Mouse (Mus musculus) midbrain, embryonic 14.5 days (tissue): ENCODE data around the gene Opa1. TPM values are rescaled to one million over a fixed set of nuclear protein-coding genes. Genes with fewer than 3 reads are reported as not detected.

ENCODE experiments used
- ATAC-seq: fragments of 200-750 bp; cut with Nextera tagmentation; 2 replicates; pipeline ENCODE4 v1.8.0; 2017; ENCODE audit warnings: moderate number of reproducible peaks, moderate library complexity; ENCODE audit not compliant: low FRiP score, low TSS enrichment
- DNase-seq: peaks from one replicate; pipeline ENCODE4 v3.0.0-alpha.2; 2015
- H3K27ac ChIP-seq: fragments of 300-500 bp; sonication (generic); replicated peaks from 2 replicates; pipeline ENCODE4 v1.5.1; 2014; ENCODE audit warnings: mild to moderate bottlenecking, low read depth, low read length, moderate library complexity
- H3K27me3 ChIP-seq: fragments of 300-500 bp; sonication (generic); 2 replicates; pipeline ENCODE4 v1.6.1; 2014; ENCODE audit warnings: low read length, control low read depth, mixed read lengths; ENCODE audit not compliant: control insufficient read depth, insufficient read depth
- H3K36me3 ChIP-seq: fragments of 300-500 bp; sonication (generic); 2 replicates; pipeline ENCODE4 v1.6.1; 2014; ENCODE audit warnings: low read length, control low read depth; ENCODE audit not compliant: control insufficient read depth, insufficient read depth
- H3K4me1 ChIP-seq: fragments of 300-500 bp; sonication (generic); 2 replicates; pipeline ENCODE4 v1.6.1; 2014; ENCODE audit warnings: mild to moderate bottlenecking, antibody characterized with exemption, low read length, control low read depth; ENCODE audit not compliant: control insufficient read depth, insufficient read depth
- H3K4me2 ChIP-seq: fragments of 300-500 bp; sonication (generic); 2 replicates; pipeline ENCODE4 v1.6.1; 2014; ENCODE audit warnings: mild to moderate bottlenecking, low read length, moderate library complexity
- H3K4me3 ChIP-seq: fragments of 300-500 bp; sonication (generic); replicated peaks from 2 replicates; pipeline ENCODE4 v1.5.1; 2014; ENCODE audit warnings: low read depth, low read length
- H3K9ac ChIP-seq: fragments of 300-500 bp; sonication (generic); replicated peaks from 2 replicates; pipeline ENCODE4 v1.6.1; 2014; ENCODE audit warnings: mild to moderate bottlenecking, low read length, moderate library complexity
- H3K9me3 ChIP-seq: fragments of 300-500 bp; sonication (generic); 2 replicates; pipeline ENCODE4 v1.6.1; 2016; ENCODE audit warnings: low read length, control low read depth, mixed read lengths; ENCODE audit not compliant: control insufficient read depth
- WGBS: fragments of 180-500 bp; shearing (Covaris S2); extraction: QIAGEN DNeasy Blood & Tissue Kit; methylation state at CpG from one replicate; pipeline ENCODE4 v1.1.7; 2014; 5-methylcytosine and 5-hydroxymethylcytosine counted together
- polyA plus RNA-seq: library from polyadenylated mRNA; unstranded; fragments of >200 nt; fragmentation: Nextera tagmentation; extraction: Ambion mirVana; gene quantifications from 2 replicates; pipeline ENCODE4 v1.2.1, GENCODE M21; 2014

The Opa1 gene
- polyA plus RNA-seq, 1 experiment from 2014 or later: 69.2 TPM

DNA sequence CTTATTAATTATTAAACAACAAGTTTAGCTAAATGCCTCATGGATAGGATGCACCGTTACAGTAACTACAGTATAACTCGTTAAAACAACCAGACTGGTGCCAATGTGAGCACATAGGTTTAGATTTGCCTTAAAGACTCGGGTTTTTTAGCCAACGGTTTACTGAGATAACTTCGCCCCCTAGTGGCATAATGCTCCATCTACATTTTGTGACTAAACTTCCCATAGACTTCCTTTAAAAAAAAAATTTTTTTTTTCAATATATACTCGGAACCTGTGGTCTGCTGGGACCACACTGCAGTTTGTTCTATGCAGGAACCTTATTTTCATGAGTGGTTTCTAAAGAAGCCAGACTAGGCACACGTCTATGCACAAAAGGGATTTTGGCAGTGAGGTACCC lies 18.3 kb upstream of the Opa1 start:
- Histone ChIP-seq H3K27me3 (no peaks in the 10 kb centered on the region), H3K4me3 (no peak overlapping the region), H3K9me3 (no peaks in the 10 kb centered on the region), H3K36me3 (no peaks in the 10 kb centered on the region), H3K9ac (no peak overlapping the region), H3K27ac (no peak overlapping the region), H3K4me2 (no peak overlapping the region), H3K4me1 (no peaks in the 10 kb centered on the region)
- ATAC-seq: no peak
- peak; percentile 93 for DNase-seq
- WGBS: 7% methylated on average over 7 of the region's 7 CpGs

DNA sequence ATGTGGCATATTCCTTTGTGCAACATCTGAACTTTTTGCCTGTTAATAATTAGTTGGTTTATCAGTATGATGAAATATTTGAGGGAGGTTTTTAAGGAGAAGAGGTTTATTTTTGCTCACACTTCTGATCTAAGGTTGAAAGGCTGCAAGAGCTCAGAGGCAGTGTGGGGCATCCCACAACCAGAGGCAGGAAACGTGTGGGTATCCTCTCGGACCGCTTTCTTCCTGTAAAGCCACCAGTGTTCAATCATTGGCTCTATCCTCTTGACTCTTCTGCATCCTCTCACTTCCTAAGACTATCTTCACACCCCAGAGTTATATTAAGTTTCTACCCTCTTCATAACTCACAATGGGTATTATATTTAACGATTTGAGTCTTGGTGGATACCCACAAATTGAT lies 5.1 kb upstream of the Opa1 start:
- Histone ChIP-seq H3K4me2 (no peak overlapping the region), H3K27ac (no peak overlapping the region), H3K4me3 (no peak overlapping the region), H3K4me1 (no peaks in the 10 kb centered on the region), H3K9me3 (no peaks in the 10 kb centered on the region), H3K9ac (no peak overlapping the region), H3K27me3 (no peaks in the 10 kb centered on the region), H3K36me3 (no peaks in the 10 kb centered on the region)
- 79% methylated on average over 4 of the region's 4 CpGs for WGBS
- ATAC-seq (no peak), DNase-seq (no peak)

DNA sequence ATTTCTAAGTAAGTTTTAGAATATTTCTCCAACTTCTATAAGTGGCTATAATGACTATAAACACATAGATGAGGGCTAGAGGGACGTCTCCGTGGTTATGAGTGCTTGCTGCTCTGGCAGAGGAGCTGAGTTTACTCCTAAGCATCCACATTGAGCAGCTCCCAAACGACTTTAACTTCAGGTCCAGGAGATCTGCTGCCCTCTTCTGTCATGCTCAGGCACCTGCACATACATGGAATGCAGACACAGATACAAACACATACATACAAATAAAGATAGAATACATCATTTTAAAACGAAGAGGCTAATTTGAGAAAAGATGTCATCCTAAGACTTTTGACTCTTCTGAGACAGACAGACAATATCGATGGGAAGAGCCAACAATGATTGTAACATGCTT lies 3.5 kb upstream of the Opa1 start:
- H3K9me3 ChIP-seq: no peaks in the 10 kb centered on the region
- 12% methylated on average over 5 of the region's 5 CpGs for WGBS
- peak; percentile 77 for DNase-seq
- no peaks in the 10 kb centered on the region for H3K27me3 ChIP-seq
- no peak overlapping the region for H3K4me2 ChIP-seq
- H3K36me3 ChIP-seq: no peaks in the 10 kb centered on the region
- H3K9ac ChIP-seq: no peak overlapping the region
- H3K4me1 ChIP-seq: peaks cover 7% of the 10 kb centered on the region
- H3K27ac ChIP-seq: no peak overlapping the region
- H3K4me3 ChIP-seq: no peak overlapping the region
- ATAC-seq: no peak

DNA sequence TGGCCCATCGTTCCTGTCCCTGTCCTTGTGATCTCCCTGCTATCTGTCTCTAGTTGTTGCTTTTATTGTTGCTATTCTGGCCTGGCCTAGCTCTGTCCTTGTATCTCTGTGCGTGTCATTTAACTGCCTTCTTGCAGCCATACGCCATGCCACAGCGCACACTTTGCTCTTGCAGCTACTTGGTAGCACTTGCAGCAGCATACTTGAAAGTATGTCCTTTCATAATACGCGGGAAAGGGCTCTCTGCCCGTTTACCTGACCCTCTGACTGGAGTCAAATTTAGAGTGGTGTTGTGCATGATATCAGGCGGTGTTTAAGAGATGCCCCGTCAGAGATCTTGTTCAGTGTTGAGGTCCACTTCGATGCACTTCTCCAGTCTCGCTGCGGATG lies 648 bp downstream of the Opa1 start:
- H3K27me3 ChIP-seq: no peaks in the 10 kb centered on the region
- 12% methylated on average over 12 of the region's 12 CpGs for WGBS
- H3K4me3 ChIP-seq: peak overlapping the region; percentile 93
- ATAC-seq (no peak; the same call in 1 of the 2 replicates), DNase-seq (peak; percentile 18)
- H3K36me3 ChIP-seq: no peaks in the 10 kb centered on the region
- peak overlapping the region; percentile 88 for H3K9ac ChIP-seq
- H3K27ac ChIP-seq: no peak overlapping the region
- no peaks in the 10 kb centered on the region for H3K9me3 ChIP-seq
- peaks cover 8% of the 10 kb centered on the region for H3K4me1 ChIP-seq
- H3K4me2 ChIP-seq: peak overlapping the region; percentile 86

DNA sequence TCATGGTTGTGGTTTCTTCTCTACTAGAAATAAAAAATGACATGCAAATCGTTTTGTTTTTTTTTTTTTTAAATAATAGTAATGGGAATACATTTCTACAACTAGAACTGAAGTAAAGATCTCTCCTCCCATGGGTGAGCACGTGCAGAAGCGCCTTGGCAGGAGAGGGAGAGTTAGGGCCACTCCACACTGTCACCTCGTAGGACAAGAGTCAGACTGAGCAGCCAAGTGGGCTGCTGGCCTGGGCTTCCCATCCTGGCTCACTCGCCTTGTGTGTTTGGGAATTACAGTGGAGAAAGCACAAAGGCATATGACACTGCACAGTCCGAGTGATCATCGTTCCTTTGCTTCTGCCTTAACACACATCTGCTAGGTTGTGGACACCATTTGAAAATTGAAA lies 13.0 kb downstream of the Opa1 start:
- Histone ChIP-seq H3K4me1 (no peaks in the 10 kb centered on the region), H3K27me3 (no peaks in the 10 kb centered on the region), H3K9me3 (no peaks in the 10 kb centered on the region), H3K4me2 (no peak overlapping the region), H3K4me3 (no peak overlapping the region), H3K27ac (no peak overlapping the region), H3K9ac (no peak overlapping the region), H3K36me3 (peaks cover 71% of the 10 kb centered on the region)
- WGBS: 83% methylated on average over 7 of the region's 7 CpGs
- ATAC-seq (no peak), DNase-seq (no peak)

DNA sequence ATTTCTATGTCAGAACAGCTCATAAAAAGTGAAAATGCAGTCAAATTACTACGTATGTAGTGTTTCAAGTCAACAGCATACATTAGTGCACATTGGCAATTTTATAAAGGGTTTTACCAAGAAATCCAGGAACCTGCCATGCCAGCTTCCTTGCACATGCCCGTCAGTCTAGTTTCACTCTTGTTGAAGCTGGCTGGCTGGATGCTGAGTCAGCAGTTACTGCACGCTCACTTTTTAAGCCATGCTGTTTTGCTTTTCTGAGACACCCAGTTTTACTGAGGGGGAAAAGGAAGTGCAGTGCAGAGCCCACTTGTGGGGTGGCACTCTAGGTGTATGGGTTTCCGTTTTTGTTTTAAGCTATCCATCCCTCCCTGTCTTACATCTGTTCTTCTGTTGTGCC lies 18.0 kb downstream of the Opa1 start:
- WGBS: 93% methylated on average over 4 of the region's 4 CpGs
- no peak overlapping the region for H3K4me2 ChIP-seq

DNA sequence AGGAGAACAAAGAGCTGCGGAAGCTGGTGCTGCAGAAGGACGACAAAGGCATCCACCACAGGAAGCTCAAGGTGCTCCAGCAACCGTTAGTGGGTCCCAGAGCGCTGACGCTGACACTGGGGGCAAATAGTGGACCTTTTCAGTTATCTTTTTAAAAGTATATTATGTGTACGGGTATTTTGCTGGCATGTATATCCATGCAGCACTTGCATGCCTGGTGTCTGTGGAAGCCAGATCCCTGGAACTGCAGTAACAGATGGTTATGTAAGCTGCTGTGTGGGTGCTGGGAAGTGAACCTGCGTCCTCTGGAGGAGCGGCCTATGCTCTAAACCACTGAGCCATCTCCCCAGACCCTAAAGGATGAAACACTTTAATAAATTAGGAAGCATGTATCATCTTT lies 26.4 kb downstream of the Opa1 start:
- Histone ChIP-seq H3K4me1 (no peaks in the 10 kb centered on the region), H3K27ac (no peak overlapping the region), H3K36me3 (peaks cover 75% of the 10 kb centered on the region), H3K4me3 (no peak overlapping the region), H3K9me3 (no peaks in the 10 kb centered on the region), H3K27me3 (no peaks in the 10 kb centered on the region), H3K9ac (no peak overlapping the region), H3K4me2 (no peak overlapping the region)
- ATAC-seq (no peak), DNase-seq (no peak)
- 95% methylated on average over 8 of the region's 8 CpGs for WGBS

More for the DNA sequence above, 18.0 kb downstream of the Opa1 start:
- Histone ChIP-seq H3K36me3 (peaks cover 59% of the 10 kb centered on the region), H3K4me3 (no peak overlapping the region), H3K27ac (no peak overlapping the region), H3K4me1 (no peaks in the 10 kb centered on the region), H3K9me3 (no peaks in the 10 kb centered on the region), H3K27me3 (no peaks in the 10 kb centered on the region), H3K9ac (no peak overlapping the region)
- DNase-seq: no peak
- no peak for ATAC-seq

DNA sequence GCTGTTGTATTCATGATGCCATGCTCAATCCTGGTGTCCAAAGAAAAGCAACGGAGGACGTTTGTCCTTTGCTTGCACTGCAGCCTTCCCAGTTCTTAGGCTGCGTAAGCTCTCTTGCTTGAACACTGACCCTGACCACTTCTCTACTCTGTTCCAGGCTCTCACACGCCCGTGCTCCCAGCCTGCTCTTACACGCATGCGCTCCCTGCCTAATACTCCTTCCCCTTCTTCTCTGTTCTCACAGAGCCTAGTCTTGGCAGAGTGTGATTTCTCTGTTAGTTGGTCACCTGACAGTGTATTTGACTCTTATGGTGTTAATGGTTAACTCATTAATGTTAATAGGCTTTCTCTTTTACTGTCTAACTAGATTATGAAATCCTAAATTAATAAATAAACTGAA lies 28.0 kb downstream of the Opa1 start:
- DNase-seq: no peak
- WGBS: 95% methylated on average over 7 of the region's 7 CpGs
- Histone ChIP-seq H3K9ac (no peak overlapping the region), H3K36me3 (peaks cover 80% of the 10 kb centered on the region), H3K4me3 (no peak overlapping the region), H3K27ac (no peak overlapping the region), H3K4me2 (no peak overlapping the region), H3K4me1 (no peaks in the 10 kb centered on the region), H3K9me3 (no peaks in the 10 kb centered on the region), H3K27me3 (no peaks in the 10 kb centered on the region)
- ATAC-seq: no peak

DNA sequence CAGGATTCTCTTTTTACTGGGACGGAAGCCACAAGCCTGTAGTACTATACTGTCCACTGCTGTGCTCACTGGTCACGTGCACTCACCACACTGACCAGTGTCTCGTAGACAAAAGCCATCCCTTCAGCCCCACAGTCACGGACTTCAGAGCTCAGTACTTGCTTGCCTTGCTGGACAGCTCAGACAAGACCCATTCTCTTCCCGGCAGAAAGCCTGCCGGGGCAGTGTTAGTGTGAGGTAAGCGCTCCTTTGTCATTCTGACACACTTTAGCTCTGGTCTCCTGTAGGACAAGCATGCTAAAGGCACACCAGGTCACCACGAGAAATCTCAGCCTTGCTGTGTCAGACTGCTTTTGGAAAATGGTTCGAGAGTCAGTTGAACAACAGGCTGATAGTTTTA lies 35.6 kb downstream of the Opa1 start:
- no peaks in the 10 kb centered on the region for H3K9me3 ChIP-seq
- H3K4me1 ChIP-seq: no peaks in the 10 kb centered on the region
- DNase-seq (no peak), ATAC-seq (no peak)
- peaks cover 86% of the 10 kb centered on the region for H3K36me3 ChIP-seq
- no peak overlapping the region for H3K4me2 ChIP-seq
- WGBS: 71% methylated on average over 9 of the region's 9 CpGs
- no peak overlapping the region for H3K4me3 ChIP-seq
- H3K27ac ChIP-seq: no peak overlapping the region
- H3K9ac ChIP-seq: no peak overlapping the region
- no peaks in the 10 kb centered on the region for H3K27me3 ChIP-seq
